Mouse (Mus musculus) heart, embryonic 11.5 days (tissue): ENCODE results near the gene Rnf187. TPM values are rescaled to one million over a fixed set of nuclear protein-coding genes. Genes with fewer than 3 reads are reported as not detected.

Experiments used
- ATAC-seq: fragments of 200-750 bp; cut with Nextera tagmentation; replicated peaks from 2 replicates; pipeline ENCODE4 v1.8.0; 2017; ENCODE audit warnings: moderate library complexity; ENCODE audit not compliant: insufficient number of reproducible peaks, low FRiP score, low TSS enrichment
- H3K27ac ChIP-seq: fragments of 300-500 bp; sonication (generic); 2 replicates; pipeline ENCODE4 v1.5.1; 2014; ENCODE audit warnings: mild to moderate bottlenecking, low read depth, low read length
- H3K27me3 ChIP-seq: fragments of 300-500 bp; sonication (generic); 2 replicates; pipeline ENCODE4 v1.6.1; 2014; ENCODE audit warnings: mild to moderate bottlenecking, low read length, mixed read lengths; ENCODE audit not compliant: control insufficient read depth, insufficient read depth
- H3K36me3 ChIP-seq: fragments of 300-500 bp; sonication (generic); 2 replicates; pipeline ENCODE4 v1.6.1; 2014; ENCODE audit warnings: mild to moderate bottlenecking, low read length, moderate library complexity, mixed read lengths; ENCODE audit not compliant: control insufficient read depth, insufficient read depth
- H3K4me1 ChIP-seq: fragments of 300-500 bp; sonication (generic); 2 replicates; pipeline ENCODE4 v1.6.1; 2014; ENCODE audit warnings: low read length; ENCODE audit not compliant: control insufficient read depth, insufficient read depth
- H3K4me2 ChIP-seq: fragments of 300-500 bp; sonication (generic); 2 replicates; pipeline ENCODE4 v1.6.1; 2014; ENCODE audit warnings: mild to moderate bottlenecking, moderate library complexity
- H3K4me3 ChIP-seq: fragments of 300-500 bp; sonication (generic); 2 replicates; pipeline ENCODE4 v1.5.1; 2014; ENCODE audit warnings: low read depth, low read length
- H3K9ac ChIP-seq: fragments of 300-500 bp; sonication (generic); 2 replicates; pipeline ENCODE4 v1.6.1; 2014; ENCODE audit warnings: mild to moderate bottlenecking, low read depth, low read length, moderate library complexity
- H3K9me3 ChIP-seq: fragments of 300-500 bp; sonication (generic); replicated peaks from 2 replicates; pipeline ENCODE4 v1.6.1; 2016; ENCODE audit warnings: low read length; ENCODE audit not compliant: control insufficient read depth
- WGBS: fragments of 180-500 bp; shearing (Covaris S2); extraction: QIAGEN DNeasy Blood & Tissue Kit; methylation state at CpG from one replicate; pipeline ENCODE4 v1.1.7; 2014; ENCODE audit not compliant: insufficient replicate concordance; 5-methylcytosine and 5-hydroxymethylcytosine counted together
- polyA plus RNA-seq: library from polyadenylated mRNA; unstranded; fragments of >200 nt; fragmentation: Nextera tagmentation; extraction: Ambion mirVana; gene quantifications from 2 replicates; pipeline ENCODE4 v1.2.1, GENCODE M21; 2014

The Rnf187 gene
- polyA plus RNA-seq, 1 experiment from 2014 or later = 172 TPM

DNA sequence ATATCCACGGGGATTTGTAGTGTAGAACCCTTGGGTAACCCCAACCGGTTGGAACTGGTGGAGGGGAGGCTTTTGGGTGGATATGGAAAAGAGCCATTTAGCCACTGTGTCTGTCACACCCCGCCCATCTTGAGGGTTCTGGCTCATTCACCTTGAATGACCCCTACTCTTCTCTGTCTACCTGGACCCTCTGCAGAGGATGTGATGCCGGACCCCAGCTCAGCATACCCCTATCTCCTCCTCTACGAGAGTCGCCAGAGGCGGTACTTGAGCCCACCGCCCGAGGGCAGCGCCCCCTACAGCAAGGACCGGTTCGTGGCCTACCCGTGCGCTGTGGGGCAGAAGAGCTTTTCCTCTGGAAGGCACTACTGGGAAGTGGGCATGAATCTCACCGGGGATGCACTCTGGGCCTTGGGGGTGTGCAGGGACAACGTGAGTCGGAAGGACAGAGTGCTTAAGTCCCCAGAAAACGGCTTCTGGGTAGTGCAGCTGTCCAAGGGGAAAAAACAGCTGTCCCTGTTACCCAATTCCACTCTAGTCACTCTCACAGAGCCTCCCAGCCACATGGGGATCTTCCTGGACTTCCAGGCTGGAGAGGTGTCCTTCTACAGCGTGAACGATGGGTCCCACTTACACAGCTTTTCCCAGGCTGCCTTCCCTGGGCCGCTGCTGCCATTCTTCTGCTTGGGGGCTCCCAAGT, 32.3 kb upstream of the Rnf187 start:
- Histone ChIP-seq H3K9ac (no peak overlapping the region), H3K27ac (no peak overlapping the region), H3K4me3 (no peak overlapping the region), H3K4me1 (peaks cover 6% of the 10 kb centered on the region), H3K36me3 (no peaks in the 10 kb centered on the region), H3K9me3 (no peaks in the 10 kb centered on the region), H3K4me2 (no peak overlapping the region), H3K27me3 (no peaks in the 10 kb centered on the region)
- WGBS = 77% methylated on average over 21 of the region's 21 CpGs
- no peak for ATAC-seq

DNA sequence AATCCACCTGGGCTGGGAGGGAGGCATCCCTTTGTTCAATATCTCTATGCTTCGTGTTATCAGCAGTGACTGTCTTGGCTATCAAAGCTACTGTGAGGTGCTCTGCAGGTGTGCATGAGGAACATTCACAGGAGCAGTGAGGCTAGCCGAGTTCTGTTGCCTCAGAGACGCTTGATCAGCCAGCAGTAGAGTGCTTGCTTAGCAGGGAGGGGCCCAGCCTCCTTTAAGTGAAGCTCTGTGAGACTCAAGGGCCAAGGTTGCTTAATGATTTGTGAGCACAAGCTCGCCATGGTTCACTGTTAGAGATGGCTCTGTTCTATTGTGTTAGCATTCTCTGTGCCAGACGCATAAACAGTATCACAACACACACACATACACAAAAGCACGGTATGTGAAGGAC, 30.9 kb upstream of the Rnf187 start:
- Histone ChIP-seq H3K9me3 (no peaks in the 10 kb centered on the region), H3K27ac (no peak overlapping the region), H3K36me3 (no peaks in the 10 kb centered on the region), H3K9ac (no peak overlapping the region), H3K4me3 (no peak overlapping the region), H3K27me3 (no peaks in the 10 kb centered on the region), H3K4me2 (no peak overlapping the region), H3K4me1 (peaks cover 12% of the 10 kb centered on the region)
- no peak for ATAC-seq
- WGBS = 72% methylated on average over 6 of the region's 6 CpGs

DNA sequence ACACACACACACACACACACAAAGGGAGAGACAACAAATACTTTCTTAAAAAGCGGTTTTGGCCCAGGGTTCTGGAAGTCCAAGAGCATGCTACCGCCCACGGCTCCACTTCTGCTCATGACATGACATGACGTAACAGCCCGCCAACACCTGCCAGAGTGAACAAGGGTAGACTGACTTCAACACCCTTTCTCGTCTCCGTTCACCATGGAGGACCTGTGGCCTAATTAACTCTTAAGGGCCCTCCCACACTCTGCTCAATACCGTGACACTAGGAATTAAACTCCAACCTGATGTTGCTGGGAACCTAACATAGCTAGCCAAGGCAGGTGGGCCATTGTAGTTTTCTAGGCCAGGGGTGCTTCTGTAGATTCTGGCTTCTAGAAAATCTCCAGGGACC, 30.3 kb upstream of the Rnf187 start:
- no peaks in the 10 kb centered on the region for H3K9me3 ChIP-seq
- ATAC-seq = no peak
- H3K27ac ChIP-seq = no peak overlapping the region
- no peak overlapping the region for H3K4me3 ChIP-seq
- no peak overlapping the region for H3K9ac ChIP-seq
- H3K4me2 ChIP-seq = no peak overlapping the region
- H3K27me3 ChIP-seq = peaks cover 4% of the 10 kb centered on the region
- peaks cover 13% of the 10 kb centered on the region for H3K4me1 ChIP-seq
- WGBS = 67% methylated on average over 8 of the region's 8 CpGs
- H3K36me3 ChIP-seq = no peaks in the 10 kb centered on the region

- no peak overlapping the region for H3K27ac ChIP-seq
- H3K9ac ChIP-seq = no peak overlapping the region
- H3K4me1 ChIP-seq = peaks cover 13% of the 10 kb centered on the region
- H3K4me2 ChIP-seq = no peak overlapping the region
- peaks cover 7% of the 10 kb centered on the region for H3K27me3 ChIP-seq
- WGBS = 76% methylated on average over 7 of the region's 7 CpGs
- ATAC-seq = no peak
- H3K36me3 ChIP-seq = no peaks in the 10 kb centered on the region
- no peaks in the 10 kb centered on the region for H3K9me3 ChIP-seq
- no peak overlapping the region for H3K4me3 ChIP-seq
These were observed 29.8 kb upstream of the Rnf187 start for GRCm38 (mm10) chr11:58968551-58968950.

DNA sequence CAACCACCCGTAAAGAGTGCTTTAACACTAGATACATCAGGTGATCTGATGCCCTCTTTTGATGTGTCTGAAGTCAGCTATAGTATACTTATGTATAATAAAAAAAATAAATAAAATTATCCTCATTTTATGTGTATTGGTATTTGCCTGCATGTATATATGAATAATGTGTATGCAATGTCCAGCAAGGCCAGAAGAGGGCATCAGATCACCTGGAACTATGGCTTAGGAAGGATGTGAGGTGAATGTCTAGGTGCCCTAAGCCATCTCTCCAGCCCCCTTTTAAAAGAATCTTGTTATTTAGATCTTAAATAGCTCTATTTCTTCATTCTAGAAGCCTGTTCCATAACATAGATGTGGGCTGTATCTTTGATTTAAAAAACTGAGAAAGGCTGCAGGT, 28.6 kb upstream of the Rnf187 start:
- WGBS = 94% methylated on average over 1 of the region's 1 CpGs
- ATAC-seq = no peak

DNA sequence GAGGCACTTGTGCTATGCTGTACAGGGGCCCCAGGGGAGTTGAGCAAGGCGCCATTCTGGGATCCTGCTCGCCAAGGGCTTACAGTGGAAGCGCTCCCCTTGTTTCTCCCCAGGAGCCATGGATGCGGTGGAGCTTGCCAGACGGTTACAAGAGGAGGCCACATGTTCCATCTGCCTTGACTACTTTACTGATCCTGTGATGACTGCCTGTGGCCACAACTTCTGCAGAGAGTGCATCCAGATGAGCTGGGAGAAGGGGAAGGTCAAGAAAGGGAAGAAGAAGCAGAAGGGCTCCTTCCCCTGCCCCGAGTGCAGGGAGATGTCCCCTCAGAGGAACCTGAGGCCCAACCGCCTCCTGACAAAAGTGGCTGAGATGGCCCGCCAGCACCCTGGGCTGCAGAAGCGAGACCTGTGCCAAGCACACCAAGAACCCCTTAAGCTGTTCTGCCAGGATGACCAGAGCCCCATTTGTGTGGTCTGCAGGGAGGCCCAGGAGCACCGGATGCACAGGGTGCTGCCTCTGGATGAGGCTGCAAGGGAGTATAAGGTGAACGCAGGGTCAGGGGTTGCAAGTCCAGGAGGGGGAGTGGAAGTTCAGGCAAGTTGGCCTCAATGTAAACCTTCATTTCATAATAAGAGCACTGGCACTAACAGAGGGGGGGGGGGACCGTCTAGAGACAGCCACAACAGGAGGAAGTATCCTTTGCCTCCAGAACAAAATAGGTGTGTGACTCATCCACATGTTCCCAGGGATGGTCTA, 26.5 kb upstream of the Rnf187 start:
- H3K4me3 ChIP-seq = no peak overlapping the region
- H3K9me3 ChIP-seq = peaks cover 4% of the 10 kb centered on the region; the same call in 1 of the 2 replicates
- peak overlapping the region; percentile 39; the same call in 1 of the 2 replicates for H3K9ac ChIP-seq
- no peak for ATAC-seq
- WGBS = 39% methylated on average over 12 of the region's 12 CpGs
- H3K27ac ChIP-seq = no peak overlapping the region
- peaks cover 9% of the 10 kb centered on the region for H3K4me1 ChIP-seq
- H3K4me2 ChIP-seq = peak overlapping the region; percentile 8; the same call in 1 of the 2 replicates
- H3K36me3 ChIP-seq = no peaks in the 10 kb centered on the region
- peaks cover 25% of the 10 kb centered on the region for H3K27me3 ChIP-seq

More for the DNA sequence above, 28.6 kb upstream of the Rnf187 start:
- H3K4me3 ChIP-seq = no peak overlapping the region
- H3K9me3 ChIP-seq = no peaks in the 10 kb centered on the region
- H3K36me3 ChIP-seq = no peaks in the 10 kb centered on the region
- no peak overlapping the region for H3K9ac ChIP-seq
- no peak overlapping the region for H3K4me2 ChIP-seq
- H3K27me3 ChIP-seq = peaks cover 12% of the 10 kb centered on the region
- H3K4me1 ChIP-seq = peaks cover 13% of the 10 kb centered on the region
- H3K27ac ChIP-seq = no peak overlapping the region

- Histone ChIP-seq H3K9me3 (peaks cover 4% of the 10 kb centered on the region; the same call in 1 of the 2 replicates), H3K36me3 (no peaks in the 10 kb centered on the region), H3K27me3 (peaks cover 25% of the 10 kb centered on the region), H3K27ac (no peak overlapping the region), H3K4me3 (no peak overlapping the region), H3K9ac (no peak overlapping the region), H3K4me2 (no peak overlapping the region), H3K4me1 (peaks cover 15% of the 10 kb centered on the region)
- 83% methylated on average over 7 of the region's 7 CpGs for WGBS
- ATAC-seq = no peak
These were observed 25.5 kb upstream of the Rnf187 start for GRCm38 (mm10) chr11:58964216-58964615.

DNA sequence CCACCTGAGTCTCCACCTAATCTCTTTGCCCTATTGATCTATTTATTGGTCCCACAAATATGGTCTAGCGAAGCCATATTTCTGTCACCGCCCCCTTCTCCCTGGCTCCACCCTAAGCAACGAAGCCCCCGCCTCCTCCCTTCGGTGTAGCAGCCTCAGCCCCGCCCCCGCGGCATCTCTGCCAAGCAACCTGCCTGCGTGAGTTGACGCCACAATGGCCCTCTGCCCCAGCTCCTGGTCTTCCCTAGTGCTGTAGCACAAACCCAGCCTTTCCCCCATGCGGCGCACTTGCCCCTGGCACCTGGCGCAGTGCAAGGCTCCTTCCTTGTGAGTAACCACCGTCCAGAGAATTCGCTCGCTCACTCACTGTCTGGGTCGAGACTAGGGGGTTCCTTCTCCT, 24.8 kb upstream of the Rnf187 start:
- Histone ChIP-seq H3K9me3 (peaks cover 4% of the 10 kb centered on the region; the same call in 1 of the 2 replicates), H3K27me3 (peaks cover 25% of the 10 kb centered on the region), H3K4me3 (no peak overlapping the region), H3K36me3 (no peaks in the 10 kb centered on the region), H3K9ac (no peak overlapping the region), H3K4me2 (no peak overlapping the region), H3K4me1 (peaks cover 15% of the 10 kb centered on the region), H3K27ac (no peak overlapping the region)
- WGBS = 29% methylated on average over 17 of the region's 17 CpGs
- ATAC-seq = no peak
